Mouse (Mus musculus) heart, postnatal 0 days (tissue): ENCODE measurements at regions not wholly inside any gene's neighbourhood (a gene's known extent, or its start where the extent isn't known, plus 50 kb on each side); places are given as distances from the start of the nearest gene placed in this dataset.

Experiments
- CTCF ChIP-seq: IDR thresholded peaks from 2 replicates; pipeline ENCODE4 v1.5.1; 2016; ENCODE audit warnings: antibody characterized with exemption, control low read depth, low read depth
- EP300 ChIP-seq: IDR thresholded peaks from 2 replicates; pipeline ENCODE4 v1.6.1; 2016; ENCODE audit warnings: antibody characterized with exemption, low read depth

DNA sequence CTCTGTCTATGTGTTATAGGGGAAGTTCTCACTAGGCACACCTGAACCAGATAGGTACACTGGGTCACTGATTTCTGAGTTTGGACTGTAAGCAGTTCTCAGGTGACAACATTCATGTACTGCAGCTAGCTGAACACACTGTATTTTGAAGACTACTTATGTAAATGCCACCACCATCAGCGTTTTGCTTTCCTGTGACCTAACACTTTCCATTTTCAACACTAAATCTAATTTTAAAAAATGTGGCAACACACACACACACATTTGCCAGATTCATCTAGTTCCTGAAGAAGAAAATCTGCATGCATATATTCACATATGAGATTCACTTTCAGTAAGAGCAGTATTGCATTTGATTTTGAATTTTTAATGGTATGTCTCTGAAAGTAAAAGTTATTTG lies 96.0 kb upstream of the Gnai1 start:
- TF ChIP-seq CTCF (no peak), EP300 (no peak)
